Mouse (Mus musculus) heart, postnatal 36 days (tissue): Measurements from ENCODE around the gene Kif3c. TPM values are rescaled to one million over a fixed set of nuclear protein-coding genes. Genes with fewer than 3 reads are reported as not detected.

Source experiments
- DNase-seq, 2 experiments: peaks; one replicate each; pipeline ENCODE4 v3.0.0; 2021 to 2022
- intact Hi-C: fragments of 180-260 bp; cut with DNase I; formaldehyde crosslinking; loops from one replicate; pipeline ENCODE4 v1.15.1; 2025
- total RNA-seq, 2 experiments: library from RNA; stranded (reverse); gene quantifications; 2 replicates each; pipeline ENCODE4 v1.2.3; 2021

Kif3c gene
- total RNA-seq = 1 to 10 TPM; 4.4 to 5.3 TPM

DNA sequence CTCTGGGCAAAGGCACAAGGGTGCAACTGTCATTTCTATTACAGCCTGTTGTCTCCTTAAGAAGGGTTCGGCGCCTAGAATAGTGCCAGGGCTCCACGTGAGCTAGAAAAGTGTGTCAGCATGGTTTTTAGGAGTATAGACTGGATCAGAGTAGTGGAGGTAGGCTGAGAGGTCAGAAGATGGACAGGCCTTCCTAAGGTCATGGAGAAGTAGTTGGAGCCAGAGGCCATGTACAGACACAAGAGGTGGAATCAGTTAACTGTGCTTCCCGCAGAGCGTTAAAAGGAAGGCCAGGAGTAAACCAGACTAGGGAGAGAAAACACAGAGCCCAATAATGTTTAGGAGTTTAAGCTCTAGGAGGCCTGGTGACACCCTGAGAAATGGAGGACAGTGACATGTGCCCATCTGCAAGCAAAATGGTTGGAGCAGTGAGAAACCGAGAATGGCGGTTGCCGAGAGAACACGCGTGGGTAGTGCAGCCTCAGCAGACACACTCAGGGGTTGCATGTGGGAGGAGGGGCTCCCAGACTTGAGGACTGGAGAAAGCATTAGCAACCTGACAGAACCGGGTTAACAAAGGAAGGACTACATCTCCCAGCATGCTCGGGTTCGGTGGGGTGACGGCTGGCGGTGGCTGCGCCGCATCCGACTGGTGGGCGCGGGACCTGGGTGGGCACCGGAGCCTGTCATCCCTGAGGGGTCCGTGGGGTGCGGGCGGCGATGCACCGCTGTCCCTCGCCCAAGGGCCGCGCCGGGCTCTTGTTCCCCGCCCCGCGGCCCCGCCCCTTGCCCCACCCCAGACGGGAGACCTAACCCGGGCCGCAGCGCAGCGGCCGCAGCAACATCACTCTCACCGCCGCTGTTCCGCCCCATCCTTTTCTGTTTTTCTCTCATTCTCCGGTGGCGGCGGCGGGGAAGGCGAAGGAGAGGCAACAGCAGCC is at the start of gene Kif3c:
Gene Kif3c (plus strand): TSS at position 625 of the 941 bp plus-strand sequence.
- intact Hi-C loops = loop anchor here (2.0 kb wide), 1 partner anchor 62 kb away; the partner anchor contains the start of gene Asxl2
- peak; percentile 60 to 75 for DNase-seq

DNA sequence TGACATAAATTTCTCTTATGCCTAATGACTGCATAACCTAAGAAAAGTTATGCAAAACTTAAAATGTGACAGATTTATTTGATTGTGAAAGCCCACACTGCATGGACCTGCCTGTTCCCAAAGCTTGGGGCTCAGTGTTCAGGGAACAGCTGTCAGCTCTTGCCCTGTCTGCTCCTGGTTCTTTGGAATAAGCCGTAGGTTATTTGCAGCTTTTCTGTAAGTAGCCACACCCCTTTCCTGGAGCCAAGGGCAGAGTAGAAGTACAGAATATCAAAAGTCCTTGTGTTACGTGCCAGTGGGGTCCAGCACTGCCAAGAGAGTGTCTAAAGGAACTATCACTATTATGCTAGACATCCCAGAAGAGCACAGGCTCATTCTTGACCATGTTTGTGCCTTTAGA is 48.8 kb upstream of the Kif3c start:
- DNase-seq = no peak

DNA sequence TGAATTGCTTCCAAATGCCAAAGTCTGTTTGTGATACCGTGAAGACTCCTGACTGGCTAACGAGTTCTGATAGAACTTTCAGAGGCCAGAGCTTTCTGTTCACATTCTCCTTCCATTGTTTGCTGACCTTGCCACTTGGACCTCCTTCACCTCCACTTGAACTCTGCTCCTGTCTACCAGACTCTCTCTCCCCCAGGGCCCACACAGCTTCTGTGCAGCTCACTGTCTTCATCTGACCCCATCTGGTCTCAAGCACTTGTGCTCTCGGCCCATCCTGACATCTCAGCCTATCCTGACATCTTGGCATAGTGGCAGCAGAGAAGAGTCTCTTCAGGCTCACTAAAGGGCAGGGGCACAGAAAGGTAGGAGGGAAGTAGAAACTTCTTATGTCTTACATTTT is 48.0 kb upstream of the Kif3c start:
- intact Hi-C loops = no loop called here
- DNase-seq = no peak

More for the DNA sequence above, 48.8 kb upstream of the Kif3c start:
- intact Hi-C loops = no loop called here

DNA sequence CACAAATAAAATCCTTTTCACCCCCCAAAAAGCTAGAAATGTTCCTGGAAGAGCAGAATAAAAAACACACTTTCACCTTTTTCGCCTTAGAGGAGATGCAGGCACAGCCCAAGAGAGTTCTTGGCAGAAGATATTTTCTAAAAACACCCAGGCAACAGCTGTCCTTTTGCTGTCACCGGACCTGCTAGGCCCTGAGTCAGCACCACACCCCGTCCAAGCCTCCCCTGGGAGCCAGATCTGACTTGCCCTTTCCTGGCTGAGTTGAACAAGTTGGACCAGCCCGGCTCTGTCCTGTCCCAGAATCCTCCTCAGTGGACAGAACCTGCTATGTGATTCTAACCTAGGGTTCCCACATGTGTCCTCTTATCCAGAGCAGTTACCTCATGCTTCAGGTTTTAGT is 45.6 kb upstream of the Kif3c start:
- DNase-seq = peak; percentile 42 to 50
- intact Hi-C loops = no loop called here

DNA sequence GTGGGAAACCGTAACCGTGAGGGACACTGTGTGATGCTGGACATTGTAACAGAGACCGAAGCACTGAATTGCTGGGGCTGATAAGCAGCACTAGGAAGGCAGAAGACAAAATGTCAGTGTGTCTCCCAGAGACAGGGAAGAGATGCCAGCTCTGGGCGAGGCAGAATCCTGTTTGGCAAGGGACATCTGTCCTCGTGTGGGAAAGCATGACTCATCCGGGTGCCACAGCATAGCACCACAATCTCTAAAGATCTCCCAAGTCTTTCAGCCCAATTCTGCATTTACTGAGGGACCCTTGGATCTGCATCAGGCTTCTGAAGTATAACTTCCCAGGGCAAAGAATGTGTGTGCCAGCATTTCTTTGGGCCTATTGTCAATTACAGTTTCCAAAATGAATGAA is 41.7 kb upstream of the Kif3c start:
- DNase-seq = peak in 1 of 2 experiments; percentile 6
- intact Hi-C loops = no loop called here

DNA sequence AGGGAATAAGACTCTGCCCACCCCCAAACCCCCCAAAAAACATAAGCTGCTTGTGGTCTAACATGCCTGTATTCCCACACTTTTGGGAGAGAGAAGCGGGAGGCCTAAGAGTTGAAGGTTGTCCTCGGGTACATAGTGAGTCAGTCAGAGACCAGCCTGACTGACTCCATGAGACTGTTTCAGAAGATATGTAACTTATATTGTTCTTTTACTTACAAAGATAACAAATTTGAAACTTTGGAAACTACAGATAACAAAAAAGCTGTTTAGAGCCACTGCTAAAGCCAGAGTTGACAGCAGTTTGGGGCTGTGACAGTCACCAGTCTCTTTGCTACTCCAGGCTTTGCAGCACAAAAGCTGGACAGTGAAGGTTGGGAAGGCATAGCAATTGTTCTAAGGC is 39.7 kb upstream of the Kif3c start:
- intact Hi-C loops = no loop called here
- DNase-seq = no peak

DNA sequence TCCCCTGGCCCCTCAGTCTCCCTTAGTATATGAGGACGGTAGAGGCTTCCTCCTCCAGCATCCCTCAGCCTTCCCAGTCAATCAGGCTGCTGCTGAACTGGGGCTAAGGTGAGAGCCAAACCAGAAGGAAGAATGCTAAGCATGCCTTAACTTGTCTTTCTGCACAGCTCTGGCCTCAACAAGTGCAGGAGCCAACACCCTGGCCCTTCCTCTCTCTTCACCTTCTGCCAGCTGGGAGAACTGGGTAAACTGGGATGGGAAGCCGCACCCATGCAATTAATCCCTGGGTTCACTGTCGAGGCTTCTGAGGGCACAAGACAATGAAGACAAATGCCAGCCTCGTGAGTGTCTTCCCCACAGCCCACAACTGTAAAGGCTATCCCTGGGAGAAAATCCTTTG is 35.3 kb upstream of the Kif3c start:
- intact Hi-C loops = no loop called here
- DNase-seq = no peak

DNA sequence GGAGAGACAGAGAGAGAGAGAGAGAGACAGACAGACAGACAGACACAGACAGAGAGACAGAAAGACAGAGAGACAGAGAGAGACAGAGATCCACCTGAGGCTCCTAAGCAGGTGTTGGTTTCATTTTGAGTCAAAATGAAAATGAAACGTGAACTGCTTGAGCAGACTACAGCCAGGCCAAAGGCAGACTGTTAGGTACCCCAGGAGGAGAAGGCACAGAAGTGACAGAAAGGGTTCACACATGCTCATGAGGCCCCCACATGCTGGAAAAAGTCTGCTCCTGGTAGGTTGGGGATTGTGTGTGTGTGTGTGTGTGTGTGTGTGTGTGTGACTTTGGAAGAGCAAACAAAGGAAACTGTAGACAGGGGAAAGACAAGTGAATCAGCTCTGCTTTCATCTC is 26.0 kb upstream of the Kif3c start:
- DNase-seq = no peak
- intact Hi-C loops = no loop called here

DNA sequence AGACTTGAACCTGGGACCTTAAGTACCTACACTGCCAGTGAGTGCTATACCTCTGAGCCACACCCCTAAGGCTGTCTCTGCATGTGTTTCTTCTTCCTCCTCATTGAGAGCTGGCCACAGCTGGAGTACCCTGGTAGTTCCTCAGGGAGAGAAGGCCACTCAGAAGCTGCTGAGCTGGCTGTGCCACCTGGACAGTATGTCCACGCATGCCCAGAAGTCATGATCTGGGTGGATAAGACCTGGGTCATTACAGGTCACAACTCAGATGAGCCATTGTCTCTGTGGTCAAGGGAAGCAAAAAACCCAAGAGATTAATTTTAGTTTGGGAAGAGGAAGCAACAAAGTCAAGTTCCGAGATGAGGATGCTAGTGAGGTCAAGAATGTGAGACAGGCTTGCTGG is 20.8 kb upstream of the Kif3c start:
- intact Hi-C loops = no loop called here
- DNase-seq = no peak

DNA sequence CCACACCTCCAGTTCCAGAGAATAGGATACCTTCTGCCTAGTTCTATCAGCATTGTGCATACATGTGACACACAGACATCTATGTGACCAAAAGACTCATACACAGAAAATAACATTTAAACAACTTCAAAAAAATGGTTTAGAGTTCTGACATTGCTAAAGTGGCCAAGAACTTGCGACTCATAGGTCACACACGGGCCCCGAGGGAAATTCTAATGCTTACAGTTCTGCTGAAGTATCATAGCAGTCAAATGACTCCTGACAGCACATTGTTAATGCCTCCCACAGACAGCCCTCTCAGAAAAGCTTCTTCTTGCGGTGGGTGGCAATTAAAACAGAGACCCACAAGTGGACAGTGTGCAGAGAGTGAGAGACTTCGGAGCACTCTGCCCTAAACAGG is 19.9 kb upstream of the Kif3c start:
- intact Hi-C loops = no loop called here
- no peak for DNase-seq

DNA sequence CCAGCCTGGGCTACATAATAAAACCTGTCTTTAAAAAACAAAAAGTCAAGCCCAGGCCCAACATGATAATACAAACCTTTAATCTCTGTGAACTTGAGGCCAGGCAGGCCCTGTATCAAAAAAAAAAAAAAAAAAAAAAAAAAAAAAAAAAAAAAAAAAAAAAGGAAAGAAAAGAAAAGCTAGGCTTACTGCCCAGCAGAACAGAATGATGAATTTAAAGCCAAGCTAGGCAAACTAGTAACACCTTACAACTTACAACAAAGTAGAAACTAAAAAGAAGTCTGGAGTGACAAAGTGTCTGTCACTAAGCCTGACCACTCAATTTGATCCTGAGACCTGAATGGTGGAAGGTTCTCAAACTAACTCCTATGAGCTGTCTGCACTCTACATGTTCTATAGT is 17.2 kb upstream of the Kif3c start:
- no peak for DNase-seq

DNA sequence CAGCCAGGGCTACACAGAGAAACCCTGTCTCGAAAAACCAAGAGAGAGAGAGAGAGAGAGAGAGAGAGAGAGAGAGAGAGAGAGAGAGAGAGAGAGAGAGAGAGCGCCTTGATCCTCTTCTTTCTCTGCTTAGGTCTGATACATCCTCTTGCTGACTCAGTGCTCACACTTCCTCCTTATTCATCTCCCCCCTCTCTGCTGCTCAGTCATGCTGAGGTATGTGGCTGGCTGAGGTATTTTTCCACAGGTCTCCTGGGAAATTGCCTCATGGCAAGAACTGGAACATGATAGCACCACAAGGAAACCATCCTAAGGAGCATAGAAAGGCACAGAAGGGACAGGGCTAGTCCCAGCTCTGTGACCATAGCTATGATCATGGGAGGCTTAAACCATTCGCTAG is 15.5 kb upstream of the Kif3c start:
- intact Hi-C loops = no loop called here
- DNase-seq = no peak

More for the DNA sequence above, 17.2 kb upstream of the Kif3c start:
- intact Hi-C loops = no loop called here

DNA sequence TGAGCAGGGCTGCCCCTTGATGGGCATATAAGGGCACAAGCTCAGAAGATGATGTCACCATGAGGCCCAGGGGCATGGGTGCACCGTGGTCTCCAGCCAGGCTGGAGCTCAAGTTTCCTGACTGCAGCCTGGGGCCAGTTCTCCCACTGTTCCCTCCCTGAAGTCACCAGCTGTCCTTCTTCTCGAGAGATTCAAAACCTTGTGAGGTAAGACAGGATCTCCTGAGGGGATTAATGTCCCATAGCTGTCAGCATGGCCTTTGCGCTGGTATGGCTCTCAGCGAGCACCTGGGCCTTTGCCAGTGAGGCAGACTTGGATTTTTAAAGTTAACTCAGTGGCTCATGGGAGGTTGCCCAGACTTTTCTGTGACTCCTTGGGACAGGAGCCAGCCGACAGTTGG is 14.8 kb upstream of the Kif3c start:
- peak in 1 of 2 experiments; percentile 11 for DNase-seq
- intact Hi-C loops = no loop called here

DNA sequence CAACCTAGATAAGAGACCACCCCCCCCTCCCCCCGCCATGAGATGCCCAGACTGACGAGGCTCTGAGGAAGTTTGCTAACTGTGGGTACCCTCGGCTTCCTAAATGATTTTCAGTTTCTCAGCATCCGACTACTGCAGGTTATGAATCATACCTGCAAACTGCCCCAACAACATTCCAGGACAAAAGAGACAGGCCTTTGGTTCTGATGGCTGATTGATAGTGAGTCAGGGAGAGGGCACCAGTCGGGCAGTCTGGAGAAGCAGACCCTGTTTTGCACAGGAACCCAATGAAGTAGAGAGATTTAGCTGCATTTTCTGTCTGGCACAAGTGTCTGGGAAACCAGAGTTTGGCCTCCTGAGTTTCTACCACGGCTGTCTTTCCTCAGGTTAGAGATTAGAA is 12.7 kb upstream of the Kif3c start:
- no peak for DNase-seq
- intact Hi-C loops = no loop called here

DNA sequence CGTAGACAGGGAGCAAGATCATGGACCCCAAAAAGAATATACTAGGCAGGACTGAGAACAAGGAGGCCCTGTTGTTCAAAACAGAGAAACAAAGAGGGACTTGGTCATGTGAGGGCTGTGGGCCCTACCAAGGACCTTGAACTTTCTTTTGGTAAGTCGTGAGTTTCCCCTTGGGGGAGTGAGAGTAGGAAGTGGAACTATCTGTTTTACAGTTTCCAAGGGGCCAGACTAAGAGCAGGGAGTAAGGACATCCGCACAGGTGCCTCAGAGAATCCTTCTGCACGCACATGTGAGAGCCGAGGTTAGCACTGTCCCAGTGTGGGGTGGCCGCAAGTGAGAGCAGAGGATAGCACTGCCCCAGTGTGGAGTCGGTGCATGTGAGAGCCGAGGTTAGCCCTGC is 9.9 kb upstream of the Kif3c start:
- DNase-seq = no peak
- intact Hi-C loops = loop anchor here (5.0 kb wide), 1 partner anchor 103 kb away; no protein-coding TSS in a partner anchor

DNA sequence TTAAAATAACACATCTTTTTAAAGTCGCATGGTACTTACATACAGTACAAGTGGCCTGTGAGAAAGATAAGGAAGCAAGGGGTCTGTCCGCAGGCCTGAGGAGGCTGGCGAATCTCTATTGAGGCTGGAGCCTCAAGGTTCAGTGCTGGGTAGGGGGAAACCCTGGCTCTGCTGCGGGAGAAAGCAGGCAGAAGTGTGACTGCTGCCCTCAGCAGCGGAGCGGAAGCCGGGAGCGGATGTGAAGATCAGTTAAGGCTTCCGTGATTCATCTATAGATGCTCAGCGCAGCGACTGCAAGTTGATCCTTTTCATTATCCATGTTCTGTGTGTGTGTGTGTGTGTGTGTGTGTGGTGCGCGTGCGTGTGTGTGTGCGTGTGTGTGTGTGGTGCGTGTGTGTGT is 8.1 kb upstream of the Kif3c start:
- DNase-seq = no peak
- intact Hi-C loops = loop anchor here (5.0 kb wide), 1 partner anchor 105 kb away; no protein-coding TSS in a partner anchor

DNA sequence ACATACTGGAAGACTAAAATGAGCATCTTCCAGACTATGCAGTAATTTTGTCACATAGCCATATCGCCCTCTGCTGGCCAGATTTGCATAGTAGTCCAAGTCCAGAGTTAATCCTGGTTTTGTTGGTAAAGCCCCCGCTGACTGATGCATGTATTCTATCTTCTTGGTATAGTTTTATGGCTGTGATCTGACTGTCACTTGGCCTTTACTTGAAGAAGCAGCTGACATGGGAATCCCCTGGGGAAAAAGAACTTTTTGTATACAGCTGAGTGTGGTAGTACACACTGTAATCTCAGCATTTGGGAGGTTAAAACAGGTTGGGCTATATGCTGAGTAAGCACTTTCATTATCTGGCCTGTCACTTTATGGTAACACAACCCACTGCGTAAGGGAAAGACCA is 5.6 kb upstream of the Kif3c start:
- peak; percentile 82 to 89 for DNase-seq
- intact Hi-C loops = loop anchor here (1.0 to 5.0 kb wide), 3 partner anchors 49 to 261 kb away; no protein-coding TSS in a partner anchor

DNA sequence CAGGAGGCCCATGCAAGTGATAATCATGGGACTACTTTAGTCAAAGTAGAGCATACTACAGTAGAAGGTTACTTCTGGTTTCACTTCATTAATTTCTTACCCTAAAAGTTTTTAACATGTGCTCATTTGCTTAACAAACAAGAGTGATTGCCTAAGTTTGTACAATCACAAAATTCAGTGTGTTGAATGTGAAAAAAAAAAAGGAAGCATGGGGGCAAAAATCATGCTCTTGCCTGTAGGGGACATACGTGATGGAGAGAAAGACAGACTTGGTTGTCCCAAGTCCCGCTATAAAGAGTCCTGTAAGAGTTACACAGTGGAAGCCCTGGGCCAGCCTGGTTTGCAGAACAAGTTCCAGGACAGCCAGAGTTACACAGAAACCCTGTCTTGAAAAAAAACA is 4.9 kb upstream of the Kif3c start:
- intact Hi-C loops = loop anchor here (2.0 kb wide), 1 partner anchor 123 kb away; no protein-coding TSS in a partner anchor
- no peak for DNase-seq

DNA sequence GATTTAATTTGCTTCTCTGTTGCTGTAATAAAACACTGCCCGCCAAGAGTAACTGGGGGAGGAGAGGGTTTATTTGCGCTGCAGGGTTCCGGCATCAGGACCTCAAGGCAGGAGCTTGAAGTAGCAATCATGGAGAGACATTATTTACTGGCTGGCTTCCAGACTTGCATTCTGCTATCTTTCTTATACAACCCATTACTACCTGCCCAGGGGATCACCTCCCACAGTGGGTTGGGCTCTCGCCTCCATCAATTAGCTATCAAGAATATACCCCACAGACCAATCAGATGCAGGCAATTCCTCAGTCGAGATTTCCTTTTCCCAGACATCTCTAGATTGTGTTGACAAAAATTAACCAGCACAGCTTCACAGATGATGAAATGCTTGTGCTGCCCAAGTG is 856 bp upstream of the Kif3c start:
- intact Hi-C loops = loop anchor here (2.0 kb wide), 1 partner anchor 63 kb away; the partner anchor contains the start of gene Asxl2
- DNase-seq = no peak

DNA sequence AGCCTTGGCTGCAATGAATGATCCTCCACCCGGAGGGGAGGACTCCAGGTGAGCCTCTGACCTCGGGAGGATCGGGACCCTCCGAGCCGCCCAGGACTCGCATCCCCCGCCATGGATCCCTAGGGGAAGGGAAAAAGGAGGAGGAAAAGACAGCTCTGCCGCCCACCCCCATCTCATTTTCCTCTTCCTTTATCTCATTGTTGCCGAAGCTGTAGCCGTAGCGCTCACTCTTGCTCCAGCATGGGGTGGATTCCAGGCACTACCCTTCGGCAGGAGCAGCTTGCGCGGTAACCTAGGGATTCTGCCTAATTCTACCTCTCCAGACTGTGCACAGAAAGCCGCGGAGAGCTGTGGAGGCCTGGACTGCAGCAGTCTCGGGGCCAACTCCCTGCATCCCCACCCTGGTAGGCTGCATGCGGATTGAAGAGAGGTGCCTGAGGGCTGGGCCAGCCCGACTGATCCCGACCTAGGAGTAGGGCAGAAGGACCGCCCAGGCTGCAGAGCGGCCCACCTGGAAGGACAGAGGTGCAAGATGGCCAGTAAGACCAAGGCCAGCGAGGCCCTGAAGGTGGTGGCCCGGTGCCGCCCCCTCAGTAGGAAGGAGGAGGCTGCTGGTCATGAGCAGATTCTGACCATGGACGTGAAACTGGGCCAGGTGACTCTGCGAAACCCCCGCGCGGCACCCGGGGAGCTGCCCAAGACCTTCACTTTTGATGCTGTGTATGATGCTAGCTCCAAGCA is 687 bp downstream of the Kif3c start:
- intact Hi-C loops = loop anchor here (2.0 kb wide), 1 partner anchor 61 kb away; the partner anchor contains the start of gene Asxl2
- peak in 1 of 2 experiments; percentile 19 for DNase-seq
